Mouse (Mus musculus): ENCODE results near the gene Eid3. TPM values are rescaled to one million over a fixed set of nuclear protein-coding genes. Genes with fewer than 3 reads are reported as not detected.

Eid3 gene
- polyA plus RNA-seq, 1 experiment: 0.09 TPM

- no peak for DNase-seq
- Histone ChIP-seq H3K4me1 (ENCODE audit: control insufficient read depth, insufficient read depth, low read length) (peaks cover 14% of the 10 kb centered on the region), H3K4me3 (ENCODE audit: insufficient read depth, low read depth, low read length) (no peak overlapping the region), H3K27ac (ENCODE audit: insufficient read depth, low read depth, low read length) (no peak overlapping the region), H3K27me3 (replicated peaks; ENCODE audit: control insufficient read depth, insufficient read depth, low read length) (no peaks in the 10 kb centered on the region), H3K36me3 (ENCODE audit: control insufficient read depth, insufficient read depth, low read length) (0 out of 2 replicates have a peak, but pooled peaks cover 1% of the 10 kb centered on the region)
- 88% methylated on average over 18 of the region's 18 CpGs for WGBS
- TF ChIP-seq CTCF (conservative IDR thresholded peaks at IDR 0.05; ENCODE audit: insufficient read depth, insufficient read length, low read depth, low read length): no peak
Measured at GRCm38 (mm10) chr10:82893872-82894650, 27.6 kb downstream of the Eid3 start.

- Histone ChIP-seq H3K4me1 (ENCODE audit: control insufficient read depth, insufficient read depth, low read length) (no peaks in the 10 kb centered on the region), H3K27ac (ENCODE audit: insufficient read depth, low read depth, low read length) (no peak overlapping the region), H3K36me3 (ENCODE audit: control insufficient read depth, insufficient read depth, low read length) (0 out of 2 replicates have a peak, but pooled peaks cover 1% of the 10 kb centered on the region), H3K27me3 (replicated peaks; ENCODE audit: control insufficient read depth, insufficient read depth, low read length) (no peaks in the 10 kb centered on the region), H3K4me3 (ENCODE audit: insufficient read depth, low read depth, low read length) (no peak overlapping the region)
- 91% methylated on average over 13 of the region's 13 CpGs for WGBS
- TF ChIP-seq CTCF (conservative IDR thresholded peaks at IDR 0.05; ENCODE audit: insufficient read depth, insufficient read length, low read depth, low read length) (no peak), POLR2A (IDR thresholded peaks at IDR 0.05; ENCODE audit: low read depth, low read length) (no peak)
- DNase-seq: no peak
Measured at GRCm38 (mm10) chr10:82897936-82898335, 31.5 kb downstream of the Eid3 start.

GRCm38 (mm10) chr10:82898893-82899292 lies 32.5 kb downstream of the Eid3 start:
- no peak for DNase-seq
- no peaks in the 10 kb centered on the region for H3K27me3 ChIP-seq (replicated peaks; ENCODE audit: control insufficient read depth, insufficient read depth, low read length)
- 50% methylated on average over 7 of the region's 7 CpGs for WGBS
- no peak overlapping the region for H3K4me3 ChIP-seq (ENCODE audit: insufficient read depth, low read depth, low read length)
- no peaks in the 10 kb centered on the region for H3K4me1 ChIP-seq (ENCODE audit: control insufficient read depth, insufficient read depth, low read length)
- H3K36me3 ChIP-seq (ENCODE audit: control insufficient read depth, insufficient read depth, low read length): 0 out of 2 replicates have a peak, but pooled peaks cover 1% of the 10 kb centered on the region
- TF ChIP-seq CTCF (conservative IDR thresholded peaks at IDR 0.05; ENCODE audit: insufficient read depth, insufficient read length, low read depth, low read length): no peak
- TF ChIP-seq POLR2A (IDR thresholded peaks at IDR 0.05; ENCODE audit: low read depth, low read length): no peak
- H3K27ac ChIP-seq (ENCODE audit: insufficient read depth, low read depth, low read length): no peak overlapping the region

GRCm38 (mm10) chr10:82899810-82900421 lies 33.5 kb downstream of the Eid3 start:
- peak; percentile 28 for DNase-seq
- Histone ChIP-seq H3K4me3 (ENCODE audit: insufficient read depth, low read depth, low read length) (0 out of 2 replicates have a peak overlapping the region, but pooled peaks have one; percentile 4), H3K4me1 (ENCODE audit: control insufficient read depth, insufficient read depth, low read length) (no peaks in the 10 kb centered on the region), H3K36me3 (ENCODE audit: control insufficient read depth, insufficient read depth, low read length) (0 out of 2 replicates have a peak, but pooled peaks cover 1% of the 10 kb centered on the region), H3K27me3 (replicated peaks; ENCODE audit: control insufficient read depth, insufficient read depth, low read length) (no peaks in the 10 kb centered on the region), H3K27ac (ENCODE audit: insufficient read depth, low read depth, low read length) (no peak overlapping the region)
- no peak for TF ChIP-seq CTCF (conservative IDR thresholded peaks at IDR 0.05; ENCODE audit: insufficient read depth, insufficient read length, low read depth, low read length)
- no peak for TF ChIP-seq POLR2A (IDR thresholded peaks at IDR 0.05; ENCODE audit: low read depth, low read length)
- 53% methylated on average over 16 of the region's 16 CpGs for WGBS

- H3K4me1 ChIP-seq (ENCODE audit: control insufficient read depth, insufficient read depth, low read length): no peaks in the 10 kb centered on the region
- TF ChIP-seq CTCF (conservative IDR thresholded peaks at IDR 0.05; ENCODE audit: insufficient read depth, insufficient read length, low read depth, low read length) (no peak), POLR2A (IDR thresholded peaks at IDR 0.05; ENCODE audit: low read depth, low read length) (no peak)
- no peak for DNase-seq
- H3K36me3 ChIP-seq (ENCODE audit: control insufficient read depth, insufficient read depth, low read length): 0 out of 2 replicates have a peak, but pooled peaks cover 1% of the 10 kb centered on the region
- no peak overlapping the region for H3K4me3 ChIP-seq (ENCODE audit: insufficient read depth, low read depth, low read length)
- H3K27ac ChIP-seq (ENCODE audit: insufficient read depth, low read depth, low read length): no peak overlapping the region
- WGBS: 65% methylated on average over 7 of the region's 7 CpGs
- H3K27me3 ChIP-seq (replicated peaks; ENCODE audit: control insufficient read depth, insufficient read depth, low read length): no peaks in the 10 kb centered on the region
Measured at GRCm38 (mm10) chr10:82900546-82900945, 34.1 kb downstream of the Eid3 start.

DNA sequence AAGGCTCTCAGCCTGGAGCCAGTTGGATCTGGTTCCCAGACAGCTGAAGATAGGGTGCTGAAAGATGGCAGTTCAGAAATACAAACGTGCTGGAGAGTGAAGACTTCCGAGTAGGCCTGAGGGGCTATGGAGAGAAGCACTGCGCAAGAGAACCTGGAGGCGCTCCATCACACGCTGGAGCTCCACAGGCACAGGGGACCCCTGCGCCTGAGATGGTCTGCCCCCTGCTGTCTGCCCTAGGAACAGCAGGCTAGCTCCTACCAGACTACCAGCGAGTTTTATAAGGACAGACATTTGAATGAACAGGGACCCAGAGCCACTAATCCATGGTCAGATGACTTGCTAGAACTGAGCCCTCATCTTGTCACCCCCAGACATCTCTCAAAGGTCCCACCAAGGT lies 35.0 kb downstream of the Eid3 start:
- Histone ChIP-seq H3K27me3 (replicated peaks; ENCODE audit: control insufficient read depth, insufficient read depth, low read length) (no peaks in the 10 kb centered on the region), H3K27ac (ENCODE audit: insufficient read depth, low read depth, low read length) (no peak overlapping the region), H3K36me3 (ENCODE audit: control insufficient read depth, insufficient read depth, low read length) (0 out of 2 replicates have a peak, but pooled peaks cover 1% of the 10 kb centered on the region), H3K4me3 (ENCODE audit: insufficient read depth, low read depth, low read length) (no peak overlapping the region), H3K4me1 (ENCODE audit: control insufficient read depth, insufficient read depth, low read length) (no peaks in the 10 kb centered on the region)
- peak; percentile 87 for DNase-seq
- peak; percentile 94 for TF ChIP-seq CTCF (conservative IDR thresholded peaks at IDR 0.05; ENCODE audit: insufficient read depth, insufficient read length, low read depth, low read length)
- TF ChIP-seq POLR2A (IDR thresholded peaks at IDR 0.05; ENCODE audit: low read depth, low read length): no peak
- 2% methylated on average over 7 of the region's 7 CpGs for WGBS

DNA sequence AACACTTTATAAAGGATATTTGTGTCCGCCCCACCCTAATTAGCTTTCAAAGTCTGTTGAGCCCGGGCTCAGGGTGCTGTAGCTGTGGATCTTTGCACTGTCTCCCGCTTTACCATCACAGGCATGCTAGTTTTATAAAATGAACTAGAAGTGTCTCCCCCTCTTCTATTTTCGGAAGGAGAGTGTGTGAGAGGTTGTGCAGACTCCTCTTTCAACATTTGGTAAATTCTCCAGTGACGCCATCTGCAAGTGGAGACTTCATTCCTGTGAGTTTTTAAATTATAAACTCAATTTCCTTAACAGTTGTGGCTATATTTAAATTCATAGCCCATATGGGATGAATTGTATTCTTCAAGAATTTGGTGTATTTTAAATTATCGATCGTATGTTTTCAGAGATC lies 42.1 kb downstream of the Eid3 start:
- Histone ChIP-seq H3K4me3 (ENCODE audit: insufficient read depth, low read depth, low read length) (no peak overlapping the region), H3K4me1 (ENCODE audit: control insufficient read depth, insufficient read depth, low read length) (no peaks in the 10 kb centered on the region), H3K27ac (ENCODE audit: insufficient read depth, low read depth, low read length) (no peak overlapping the region), H3K36me3 (ENCODE audit: control insufficient read depth, insufficient read depth, low read length) (no peaks in the 10 kb centered on the region), H3K27me3 (replicated peaks; ENCODE audit: control insufficient read depth, insufficient read depth, low read length) (no peaks in the 10 kb centered on the region)
- no peak for DNase-seq
- 89% methylated on average over 7 of the region's 7 CpGs for WGBS
- TF ChIP-seq CTCF (conservative IDR thresholded peaks at IDR 0.05; ENCODE audit: insufficient read depth, insufficient read length, low read depth, low read length) (no peak), POLR2A (IDR thresholded peaks at IDR 0.05; ENCODE audit: low read depth, low read length) (no peak)

All from kidney, adult 2 months (tissue).